Mouse (Mus musculus): Measurements from ENCODE around the gene Olfr1157.

Olfr1157 gene

GRCm38 (mm10) chr2:87968199-87968598 lies at the start of gene Olfr1157:
TSS of gene Olfr1157 (minus strand) at chr2:87968299.
- no peak for DNase-seq (ENCODE audit: low spot score)

- no peak for DNase-seq (ENCODE audit: low spot score)
Measured at GRCm38 (mm10) chr2:88007515-88008318, 39.6 kb upstream of the Olfr1157 start, which contains the start of gene Olfr1160. TSS of gene Olfr1160 (minus strand) at chr2:88008268.

GRCm38 (mm10) chr2:87989813-87990212 lies 21.7 kb upstream of the Olfr1157 start, which contains the start of gene Olfr1158:
TSS of gene Olfr1158 (plus strand) at chr2:87990113.
- no peak for DNase-seq (ENCODE audit: low spot score)

DNA sequence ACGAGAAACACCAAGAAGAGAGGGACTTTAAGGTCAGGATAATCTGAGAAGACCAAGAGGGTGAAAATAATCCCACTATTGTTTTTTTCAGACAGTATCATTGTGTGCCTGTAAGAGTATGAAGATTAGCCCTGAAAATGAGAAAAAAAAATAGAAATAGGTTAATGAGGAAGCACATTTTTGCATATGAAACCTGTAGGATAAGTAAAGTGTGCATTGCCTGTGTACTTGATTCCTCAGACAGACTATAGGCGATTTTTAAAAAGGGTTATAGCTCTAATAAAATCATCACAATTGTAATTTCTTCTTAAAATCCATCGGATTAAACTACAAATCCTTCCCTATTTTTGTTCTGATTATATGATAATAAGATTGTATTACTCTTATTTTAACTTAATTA lies 6.5 kb upstream of the Olfr1157 start, which contains the start of gene Olfr74:
TSS of gene Olfr74 (minus strand) at position 101 of the 400 bp plus-strand sequence.
- no peak for DNase-seq (ENCODE audit: low spot score)

DNA sequence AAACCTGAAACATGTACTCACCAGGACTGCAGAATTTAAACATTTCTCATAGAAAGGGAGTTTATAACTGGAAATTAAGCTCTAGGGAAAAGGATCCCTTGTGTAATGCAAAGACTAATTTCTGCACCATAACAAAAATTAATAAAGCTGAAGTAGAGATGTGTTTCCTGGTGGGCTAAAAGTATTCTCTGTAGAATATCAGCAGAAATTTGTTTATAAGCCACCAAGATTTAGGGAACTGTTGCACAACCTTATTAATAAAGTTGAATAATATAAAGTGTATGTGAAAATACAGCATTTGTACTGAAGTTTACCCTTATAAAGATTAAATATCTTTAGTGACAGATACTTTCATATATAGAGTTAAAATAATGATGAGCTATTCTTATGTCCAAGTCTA lies 15.1 kb downstream of the Olfr1157 start, which contains the start of gene Olfr1156:
TSS of gene Olfr1156 (minus strand) at position 101 of the 400 bp plus-strand sequence.
- DNase-seq (ENCODE audit: low spot score), result no peak

DNA sequence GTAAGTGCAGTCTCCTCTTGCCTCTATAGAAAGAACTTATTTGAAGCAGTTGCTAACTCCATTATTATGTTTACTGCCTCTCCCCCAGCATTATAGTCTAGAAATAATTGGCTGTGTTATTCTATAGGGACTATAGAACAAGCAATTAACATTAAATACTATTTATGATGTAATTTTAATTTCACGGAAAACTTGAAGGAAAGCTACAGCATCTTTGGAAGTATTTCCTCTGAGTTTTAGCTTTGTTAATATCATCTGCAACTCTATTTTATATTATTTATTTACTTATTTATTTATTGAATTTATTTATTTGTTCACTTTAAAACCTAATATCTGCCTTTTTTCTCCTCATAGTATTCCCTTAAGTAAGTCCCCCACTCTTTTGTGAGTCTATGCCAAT lies 23.1 kb downstream of the Olfr1157 start, which contains the start of gene Olfr1155:
TSS of gene Olfr1155 (minus strand) at position 101 of the 400 bp plus-strand sequence.
- no peak for DNase-seq (ENCODE audit: low spot score)
